Mouse (Mus musculus) left cerebral cortex, postnatal 14 days (tissue): ENCODE measurements around the gene Cfap61. TPM values are rescaled to one million over a fixed set of nuclear protein-coding genes. Genes with fewer than 3 reads are reported as not detected.

Experiments used
- DNase-seq, 2 experiments: peaks; one replicate each; pipeline ENCODE4 v3.0.0; 2021 to 2022; ENCODE audit warnings: low spot score in 2 of 2, mixed read lengths in 1 of 2
- intact Hi-C: fragments of 180-260 bp; cut with DNase I; formaldehyde crosslinking; loops from one replicate; pipeline ENCODE4 v1.15.1; 2025
- total RNA-seq, 2 experiments: library from RNA; stranded (reverse); gene quantifications; 2 replicates each; pipeline ENCODE4 v1.2.3; 2021

Gene Cfap61
- total RNA-seq, 2 experiments from 2014 or later: 3.0 to 7.5 TPM

DNA sequence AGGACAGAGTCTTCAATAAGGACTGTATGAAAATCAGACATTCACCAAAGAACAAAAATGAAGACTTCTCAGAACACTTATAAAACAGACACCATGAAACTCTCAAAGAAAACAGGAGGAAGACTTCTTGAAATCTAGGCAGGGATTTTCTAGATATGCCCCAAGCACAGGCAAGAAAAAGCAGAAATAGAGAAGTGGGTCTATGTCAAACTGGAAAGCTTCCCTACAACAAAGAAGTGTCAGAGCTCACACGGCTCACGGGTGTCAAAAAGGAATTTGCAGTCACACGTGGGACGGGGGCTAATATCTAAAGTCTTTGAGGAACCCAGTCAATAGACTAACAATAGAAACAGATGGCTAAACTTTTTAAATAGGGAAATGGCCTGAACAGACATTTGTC lies 276.4 kb downstream of the Cfap61 start:
- intact Hi-C loops: loop anchor here (10.0 kb wide), 1 partner anchor 256 kb away; no protein-coding TSS in a partner anchor
- DNase-seq: no peak

DNA sequence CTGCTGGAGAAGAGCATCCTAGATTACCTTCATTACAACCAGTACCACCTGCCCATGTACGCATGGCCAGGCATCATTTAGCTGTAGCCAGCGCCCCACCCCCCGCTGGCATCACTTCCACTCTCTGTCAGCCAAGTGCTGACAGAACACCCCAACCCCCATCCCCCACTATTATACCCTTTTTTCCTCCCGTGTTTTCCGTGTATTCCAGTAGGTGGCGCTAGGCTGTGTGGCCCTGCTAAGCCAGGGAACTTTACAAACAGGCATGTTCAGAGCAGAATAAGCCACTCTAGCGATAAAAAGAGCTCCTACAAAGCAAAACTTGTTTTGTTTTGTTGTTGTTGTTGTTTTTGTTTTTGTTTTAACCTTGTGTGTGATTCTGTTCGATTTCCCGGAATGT lies 280.1 kb downstream of the Cfap61 start:
- peak; percentile 60 to 78 for DNase-seq

DNA sequence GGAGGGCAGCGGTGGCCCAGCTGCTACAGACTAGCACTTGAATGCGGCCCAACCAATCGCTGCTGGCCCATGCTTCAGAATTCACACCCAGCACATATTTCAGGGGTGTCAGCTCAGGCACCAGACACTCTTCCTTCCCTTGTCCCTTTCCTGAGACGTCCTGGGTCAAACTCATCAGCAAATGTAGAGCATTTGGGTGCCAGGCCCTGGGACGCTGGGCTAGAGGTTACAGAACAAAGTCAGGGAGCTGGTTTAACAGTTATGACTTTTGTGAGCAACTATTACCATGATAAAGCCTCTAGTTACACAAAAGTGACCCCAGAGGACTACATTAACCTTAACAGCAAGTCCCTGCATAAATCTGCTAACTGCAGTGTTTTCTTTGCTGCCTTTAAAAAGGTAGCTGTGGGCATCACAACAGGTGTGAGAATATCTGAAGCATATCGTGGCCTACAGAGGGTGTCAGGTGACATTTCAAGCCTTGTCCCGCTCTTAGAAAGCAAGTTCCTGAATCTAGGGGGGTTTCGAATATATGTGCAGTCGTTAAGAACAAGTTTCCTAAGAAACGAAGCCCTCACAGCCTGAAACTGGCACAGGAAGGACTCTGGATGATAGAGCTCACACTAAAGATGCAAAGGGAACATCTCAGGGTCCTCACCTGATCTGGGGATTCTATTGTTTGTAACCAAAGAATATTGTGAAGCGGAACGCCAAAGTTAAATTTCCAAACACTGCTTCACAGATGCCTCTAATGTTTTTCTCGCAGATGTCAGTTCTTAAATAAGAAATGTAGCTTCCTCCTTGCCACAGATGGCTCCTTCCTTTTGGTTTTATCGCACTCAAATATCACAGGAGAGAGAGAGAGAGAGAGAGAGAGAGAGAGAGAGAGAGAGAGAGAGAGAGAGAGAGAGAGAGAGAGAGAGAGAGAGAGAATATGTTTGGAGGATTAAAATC lies 281.8 kb downstream of the Cfap61 start:
- intact Hi-C loops: loop anchor here (10.0 kb wide), 1 partner anchor 262 kb away; no protein-coding TSS in a partner anchor

More for the DNA sequence above, 280.1 kb downstream of the Cfap61 start:
- intact Hi-C loops: loop anchor here (2.0 to 10.0 kb wide), 2 partner anchors 200 to 260 kb away; no protein-coding TSS in a partner anchor

DNA sequence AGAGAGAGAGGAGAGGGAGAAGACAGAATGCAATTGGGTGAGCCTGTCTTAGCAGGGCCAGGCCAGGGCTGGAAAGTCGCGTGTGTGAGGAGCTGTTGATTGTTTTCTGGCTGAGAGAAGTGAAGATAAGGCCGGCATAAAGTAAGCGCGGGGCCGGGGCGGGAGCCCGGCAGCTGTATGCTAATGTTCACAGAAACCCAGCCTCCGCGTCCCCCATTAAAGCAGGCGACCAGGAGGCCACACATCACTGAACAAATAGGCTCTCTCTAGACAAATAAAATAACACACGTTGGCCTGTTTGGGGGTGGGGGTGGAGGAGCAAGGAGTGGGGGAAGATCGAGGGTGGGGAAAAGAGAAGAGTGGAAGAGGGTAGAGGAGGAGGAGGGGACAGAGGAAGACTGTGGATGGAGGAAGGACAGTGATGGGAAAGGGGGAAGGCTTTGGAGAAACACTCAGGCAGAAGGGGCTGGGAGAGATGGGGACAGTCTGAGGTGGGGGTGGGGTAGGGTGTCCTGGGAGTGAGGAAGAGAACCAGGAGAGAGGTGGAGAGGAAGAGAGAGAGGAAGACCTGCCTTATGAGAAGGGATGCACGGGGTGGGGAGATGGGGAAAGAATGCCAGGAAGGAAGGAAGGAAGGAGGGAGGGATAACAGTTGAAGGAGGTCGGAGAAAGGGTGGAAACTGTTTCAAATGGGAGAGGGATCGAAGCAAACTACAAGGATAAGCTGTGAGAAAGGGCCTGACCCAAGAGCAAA lies 282.8 kb downstream of the Cfap61 start:
- intact Hi-C loops: loop anchor here (10.0 kb wide), 1 partner anchor 263 kb away; no protein-coding TSS in a partner anchor
- peak in 1 of 2 experiments; percentile 26 for DNase-seq

More for the DNA sequence above, 281.8 kb downstream of the Cfap61 start:
- peak; percentile 12 to 27 for DNase-seq

DNA sequence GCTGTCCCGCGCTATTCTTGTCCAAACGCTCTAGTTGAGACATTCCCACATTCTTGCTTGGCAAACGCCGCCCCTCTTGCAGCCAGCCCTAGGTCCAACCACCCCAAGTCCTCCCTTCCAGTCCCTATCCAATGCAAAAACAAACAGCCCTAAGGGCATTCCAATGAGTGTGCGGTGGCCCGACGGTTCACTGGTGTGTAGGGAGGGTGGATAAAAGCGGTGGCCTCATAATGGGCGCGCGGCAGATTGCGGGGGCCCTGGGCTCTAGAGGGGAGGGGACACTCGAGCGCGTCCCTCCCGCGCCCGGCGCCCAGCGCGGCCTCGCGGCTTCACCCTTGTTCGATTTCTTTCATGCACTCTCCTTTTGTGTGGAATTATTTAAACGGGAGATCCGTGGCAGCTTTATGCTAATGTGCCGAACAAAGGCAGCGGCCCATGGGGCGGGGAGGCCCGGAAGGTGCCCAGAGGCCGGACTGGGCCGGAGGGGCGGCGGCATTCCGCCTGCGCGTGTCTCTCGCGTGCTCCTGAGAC lies 283.6 kb downstream of the Cfap61 start:
- no peak for DNase-seq

DNA sequence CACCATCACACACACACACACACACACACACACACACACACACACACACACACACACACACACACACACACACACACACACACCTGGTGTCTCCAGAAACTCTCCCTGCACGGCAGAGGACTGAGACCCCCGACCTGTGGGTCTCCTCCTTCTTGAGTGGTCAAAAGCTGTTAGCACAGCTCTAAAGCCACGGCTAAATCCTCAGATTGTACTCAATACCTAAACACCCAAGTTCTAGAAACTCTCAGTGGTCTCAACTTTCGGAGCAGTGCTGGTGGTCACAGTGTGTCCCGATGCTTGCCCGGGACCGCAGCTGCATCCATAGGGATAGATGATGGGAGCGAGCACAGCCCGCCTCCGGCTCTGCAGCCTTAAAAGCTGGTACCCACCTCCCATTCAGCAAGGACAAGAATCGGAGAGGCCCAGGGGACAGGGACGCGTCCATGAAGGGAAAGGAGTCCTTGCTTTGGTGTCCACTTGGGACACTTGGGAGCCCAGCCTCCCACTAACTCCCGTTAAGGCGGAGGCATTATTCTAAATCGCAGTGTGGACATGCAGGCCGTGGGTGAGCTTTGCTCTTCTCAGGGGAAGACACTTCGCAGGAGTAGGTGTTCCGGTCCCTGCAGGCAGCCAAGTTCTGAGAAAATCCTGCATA lies 284.4 kb downstream of the Cfap61 start:
- no peak for DNase-seq
- intact Hi-C loops: loop anchor here (10.0 kb wide), 1 partner anchor 264 kb away; no protein-coding TSS in a partner anchor

More for the DNA sequence above, 283.6 kb downstream of the Cfap61 start:
- intact Hi-C loops: loop anchor here (10.0 kb wide), 1 partner anchor 263 kb away; no protein-coding TSS in a partner anchor

DNA sequence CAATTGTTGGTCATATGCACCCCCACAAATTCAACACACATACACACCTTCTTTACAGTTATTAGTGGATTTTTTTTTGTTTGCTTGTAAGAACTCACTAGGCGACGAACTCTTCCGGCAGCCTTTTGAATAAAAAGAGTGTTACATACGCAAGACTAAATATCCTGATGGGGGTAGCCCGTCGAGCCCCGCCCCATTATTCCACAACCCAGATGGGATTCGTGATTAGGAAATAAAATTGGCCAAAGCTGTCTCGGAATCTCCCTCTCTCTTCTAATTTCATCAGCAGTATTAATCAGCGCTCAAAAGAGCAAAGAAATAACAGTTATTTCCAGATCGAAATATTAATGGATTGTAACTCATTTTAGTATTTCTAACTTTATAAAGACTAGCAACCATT lies 285.2 kb downstream of the Cfap61 start:
- intact Hi-C loops: loop anchor here (10.0 kb wide), 2 partner anchors 165 to 265 kb away; no protein-coding TSS in a partner anchor
- no peak for DNase-seq

DNA sequence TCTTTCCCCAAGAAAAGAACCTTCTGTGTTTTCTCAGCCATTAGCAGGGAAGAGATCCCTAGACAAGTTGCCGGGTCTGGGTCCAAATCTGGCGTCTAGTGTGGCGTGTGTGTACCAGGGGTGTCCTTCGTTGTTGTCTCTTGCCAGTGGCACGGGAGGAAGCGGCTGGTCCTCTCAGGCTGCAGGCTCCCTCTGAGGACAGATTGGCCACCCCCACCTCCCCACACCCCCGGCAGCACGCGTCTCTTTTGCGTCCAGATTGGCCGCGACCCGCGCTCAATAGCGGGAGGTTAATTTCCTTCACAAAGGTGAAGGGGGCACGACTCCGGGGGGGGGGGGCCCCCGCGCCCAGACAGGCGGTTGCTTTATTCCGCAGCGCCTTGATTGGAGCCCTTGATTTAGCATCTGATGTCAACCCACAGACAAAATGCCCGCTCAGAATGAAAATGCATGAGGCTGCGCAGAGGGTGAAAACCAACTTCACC lies 286.0 kb downstream of the Cfap61 start:
- intact Hi-C loops: loop anchor here (10.0 kb wide), 1 partner anchor 164 kb away; no protein-coding TSS in a partner anchor
- DNase-seq: no peak

DNA sequence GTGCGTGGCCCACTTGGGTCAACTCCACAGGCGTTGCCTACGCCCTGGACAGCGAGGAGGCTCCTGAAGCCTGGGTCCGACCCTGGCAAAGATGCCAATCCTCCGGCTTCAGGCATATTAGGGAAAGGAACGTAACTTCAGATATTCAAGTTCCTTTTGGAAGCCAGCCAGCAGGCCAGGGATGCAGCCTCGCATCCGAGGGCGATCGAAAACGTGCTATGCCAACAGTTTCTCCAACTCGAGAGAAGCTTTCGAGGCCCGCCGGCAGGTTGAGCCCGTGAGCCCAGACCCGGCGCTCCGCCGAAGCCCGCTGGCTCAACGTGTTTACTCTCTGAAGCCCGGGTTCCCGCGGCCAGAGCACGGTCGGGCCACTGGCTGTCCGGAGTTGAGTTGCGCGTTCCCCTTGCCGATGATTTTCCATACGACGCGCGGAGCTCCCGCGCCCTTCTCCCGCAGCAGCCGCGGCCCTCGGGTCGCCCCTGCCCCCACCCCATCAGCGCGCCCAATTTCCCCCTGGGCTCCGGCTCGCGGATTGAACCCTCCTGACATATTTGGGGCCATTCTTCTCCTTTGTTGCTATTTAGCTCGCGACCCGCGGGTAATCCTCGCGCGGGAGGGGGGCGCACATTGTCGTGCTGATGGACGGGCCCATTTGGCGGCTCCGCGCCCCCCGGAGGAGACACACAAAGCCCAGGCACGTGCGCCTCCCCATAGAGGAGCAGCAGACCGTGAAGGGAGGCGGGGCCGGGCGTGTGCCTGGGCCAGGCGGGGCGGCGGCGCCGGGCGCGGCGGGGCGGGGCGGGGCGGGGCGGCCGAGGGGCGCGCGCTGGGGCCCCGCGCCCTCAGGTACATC lies 286.7 kb downstream of the Cfap61 start, which contains the start of gene Insm1:
TSS of gene Insm1 (plus strand) at position 846 of the 853 bp plus-strand sequence.
- DNase-seq: peak; percentile 60 to 63
- intact Hi-C loops: loop anchor here (10.0 kb wide), 1 partner anchor 163 kb away; no protein-coding TSS in a partner anchor

DNA sequence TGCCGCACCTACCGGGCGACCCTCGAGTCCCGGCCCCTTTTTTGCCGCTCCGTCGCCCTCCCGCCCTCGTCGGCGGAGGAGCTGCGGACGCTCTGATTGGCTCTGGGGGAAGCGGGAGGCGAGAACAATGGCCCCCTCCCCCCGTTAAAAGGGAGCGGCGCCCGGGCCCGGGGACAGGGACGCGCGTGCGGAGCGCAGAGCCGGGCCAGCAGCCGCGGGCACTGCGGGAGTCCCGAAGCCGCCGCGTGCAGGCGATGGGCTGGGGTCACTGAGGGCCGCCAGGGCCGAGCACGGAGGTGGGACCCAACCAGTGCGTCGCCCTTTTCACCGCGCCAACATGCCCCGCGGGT lies 287.3 kb downstream of the Cfap61 start:
- DNase-seq: peak; percentile 42 to 74
- intact Hi-C loops: loop anchor here (10.0 kb wide), 1 partner anchor 163 kb away; no protein-coding TSS in a partner anchor

DNA sequence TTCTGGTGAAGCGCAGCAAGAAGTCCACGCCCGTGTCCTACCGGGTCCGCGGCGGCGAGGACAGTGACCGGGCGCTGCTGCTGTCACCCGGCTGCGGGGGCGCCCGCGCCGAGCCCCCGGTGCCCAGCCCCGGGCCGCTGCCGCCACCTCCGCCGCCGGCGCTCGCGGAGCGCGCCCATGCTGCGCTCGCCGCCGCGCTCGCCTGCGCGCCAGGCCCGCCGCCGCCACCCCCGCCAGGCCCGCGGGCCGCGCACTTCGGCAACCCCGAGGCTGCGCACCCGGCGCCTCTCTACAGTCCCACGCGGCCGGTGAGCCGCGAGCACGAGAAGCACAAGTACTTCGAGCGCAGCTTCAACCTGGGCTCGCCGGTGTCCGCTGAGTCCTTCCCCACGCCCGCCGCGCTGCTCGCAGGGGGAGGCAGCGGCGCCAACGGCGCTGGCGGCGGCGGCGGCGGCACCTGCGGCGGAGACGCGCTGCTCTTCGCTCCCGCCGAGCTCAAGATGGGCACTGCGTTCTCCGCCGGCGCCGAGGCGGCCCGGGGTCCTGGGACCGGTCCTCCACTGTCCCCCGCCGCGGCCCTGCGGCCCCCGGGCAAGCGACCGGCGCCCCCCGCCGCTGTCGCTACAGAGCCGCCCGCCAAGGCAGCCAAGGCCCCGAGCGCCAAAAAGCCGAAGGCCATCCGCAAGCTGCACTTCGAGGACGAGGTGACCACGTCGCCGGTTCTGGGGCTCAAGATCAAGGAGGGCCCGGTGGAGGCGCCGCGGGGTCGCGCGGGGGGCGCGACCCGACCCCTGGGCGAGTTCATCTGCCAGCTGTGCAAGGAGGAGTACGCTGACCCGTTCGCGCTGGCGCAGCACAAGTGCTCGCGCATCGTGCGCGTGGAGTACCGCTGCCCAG lies 287.9 kb downstream of the Cfap61 start:
- peak in 1 of 2 experiments; percentile 30 for DNase-seq
- intact Hi-C loops: loop anchor here (10.0 kb wide), 1 partner anchor 162 kb away; no protein-coding TSS in a partner anchor

DNA sequence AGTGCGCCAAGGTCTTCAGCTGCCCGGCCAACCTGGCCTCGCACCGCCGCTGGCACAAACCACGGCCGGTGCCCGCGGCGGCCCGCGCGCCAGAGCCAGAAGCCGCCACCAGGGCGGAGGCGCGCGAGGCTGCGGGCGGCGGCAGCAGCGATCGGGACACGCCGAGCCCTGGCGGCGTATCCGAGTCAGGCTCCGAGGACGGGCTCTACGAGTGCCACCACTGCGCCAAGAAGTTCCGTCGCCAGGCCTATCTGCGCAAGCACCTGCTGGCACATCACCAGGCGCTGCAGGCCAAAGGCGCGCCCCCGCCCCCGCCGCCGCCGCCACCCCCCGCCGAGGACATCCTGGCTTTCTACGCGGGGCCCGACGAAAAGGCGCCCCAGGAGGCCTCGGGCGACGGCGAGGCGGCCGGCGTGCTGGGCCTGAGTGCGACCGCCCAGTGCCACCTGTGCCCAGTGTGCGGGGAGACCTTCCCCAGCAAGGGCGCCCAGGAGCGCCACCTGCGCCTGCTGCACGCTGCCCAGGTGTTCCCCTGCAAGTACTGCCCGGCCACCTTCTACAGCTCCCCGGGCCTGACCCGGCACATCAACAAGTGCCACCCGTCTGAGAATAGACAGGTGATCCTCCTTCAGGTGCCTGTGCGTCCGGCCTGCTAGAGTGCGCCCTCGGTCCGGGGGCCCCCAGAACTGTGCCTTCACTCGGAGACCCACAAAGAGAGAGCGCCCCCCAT lies 288.8 kb downstream of the Cfap61 start:
- intact Hi-C loops: loop anchor here (10.0 kb wide), 1 partner anchor 161 kb away; no protein-coding TSS in a partner anchor
- peak in 1 of 2 experiments; percentile 25 for DNase-seq

DNA sequence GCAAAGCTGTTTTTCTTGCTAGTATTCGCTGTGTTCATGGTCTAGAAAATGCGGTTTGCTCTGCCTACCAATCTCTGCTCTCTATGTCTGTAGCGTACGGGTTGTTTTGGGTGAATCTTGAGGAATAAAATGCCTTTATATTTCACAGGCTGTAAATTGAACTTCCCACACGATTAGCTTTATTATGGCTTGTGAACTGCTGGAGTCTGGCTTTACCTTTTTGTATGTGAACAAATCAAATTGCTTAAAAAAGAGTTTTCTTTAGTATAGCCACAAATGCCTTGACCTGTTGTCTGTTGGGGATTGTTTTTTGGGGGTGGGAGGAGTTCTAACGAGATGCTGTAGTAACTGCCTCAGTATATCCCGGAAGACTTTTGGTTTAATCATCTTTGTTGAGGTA lies 289.6 kb downstream of the Cfap61 start:
- DNase-seq: no peak
- intact Hi-C loops: loop anchor here (10.0 kb wide), 1 partner anchor 161 kb away; no protein-coding TSS in a partner anchor

DNA sequence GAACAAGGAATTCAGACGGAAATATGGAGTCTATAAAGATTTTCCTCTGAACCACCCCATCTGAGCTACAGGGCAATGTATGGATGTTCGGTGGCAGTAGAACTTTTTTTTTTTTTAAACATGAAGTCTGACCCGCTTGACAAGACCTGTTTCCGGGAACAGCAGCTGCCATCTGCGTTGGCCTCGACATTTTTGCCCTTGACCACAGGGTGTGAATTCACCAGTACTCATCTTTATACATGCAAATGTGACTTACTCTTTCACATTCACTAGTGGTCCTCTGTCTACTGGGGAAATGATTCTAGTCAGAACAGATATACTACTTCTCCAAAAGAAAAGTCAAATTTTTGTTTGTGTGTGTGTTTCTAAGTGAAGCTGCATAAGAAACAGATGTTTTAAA lies 291.2 kb downstream of the Cfap61 start:
- intact Hi-C loops: loop anchor here (10.0 kb wide), 1 partner anchor 159 kb away; no protein-coding TSS in a partner anchor
- DNase-seq: no peak

DNA sequence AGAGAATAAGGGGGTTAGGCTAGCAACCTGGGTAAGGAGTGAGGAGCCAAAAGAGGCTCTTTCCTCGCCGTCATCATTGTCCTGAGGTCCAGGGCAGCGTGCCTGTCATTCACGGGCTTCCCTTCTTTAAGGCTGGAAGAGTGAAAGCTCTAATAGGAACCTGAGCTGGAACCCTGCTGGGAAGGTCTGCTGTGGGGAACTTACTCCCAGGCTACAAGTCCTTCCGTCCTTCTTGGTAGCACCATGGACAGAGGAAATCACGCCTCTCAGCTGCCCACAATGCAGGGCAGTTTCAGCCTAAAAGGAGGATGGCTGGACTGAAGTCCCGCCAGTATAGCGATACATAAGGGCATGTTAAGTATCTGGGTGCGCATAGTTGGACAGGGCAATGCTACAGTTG lies 291.9 kb downstream of the Cfap61 start:
- DNase-seq: no peak
- intact Hi-C loops: loop anchor here (10.0 kb wide), 1 partner anchor 158 kb away; no protein-coding TSS in a partner anchor

DNA sequence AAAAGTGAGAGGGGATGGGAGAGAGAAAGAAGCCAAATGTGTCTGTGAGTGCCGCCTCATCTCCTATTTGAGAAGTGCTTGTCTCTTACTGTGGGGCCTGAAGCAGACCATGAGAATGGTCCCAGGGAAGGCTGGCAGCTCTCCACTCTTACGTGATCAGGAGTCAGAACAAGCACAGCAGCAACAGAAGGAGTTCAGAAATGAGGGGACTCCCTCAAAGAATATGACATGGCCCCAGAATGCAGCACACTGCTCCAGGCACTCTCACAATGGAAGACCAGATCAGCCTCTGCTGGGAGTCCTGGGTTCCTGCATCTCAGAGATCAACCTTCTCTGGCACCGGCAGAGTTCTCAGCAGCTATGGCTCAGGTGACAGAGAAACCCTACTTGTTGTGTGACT lies 293.1 kb downstream of the Cfap61 start:
- no peak for DNase-seq
- intact Hi-C loops: loop anchor here (10.0 kb wide), 1 partner anchor 157 kb away; no protein-coding TSS in a partner anchor
